Mouse (Mus musculus): Measurements from ENCODE around the gene Pdia2.

DNA sequence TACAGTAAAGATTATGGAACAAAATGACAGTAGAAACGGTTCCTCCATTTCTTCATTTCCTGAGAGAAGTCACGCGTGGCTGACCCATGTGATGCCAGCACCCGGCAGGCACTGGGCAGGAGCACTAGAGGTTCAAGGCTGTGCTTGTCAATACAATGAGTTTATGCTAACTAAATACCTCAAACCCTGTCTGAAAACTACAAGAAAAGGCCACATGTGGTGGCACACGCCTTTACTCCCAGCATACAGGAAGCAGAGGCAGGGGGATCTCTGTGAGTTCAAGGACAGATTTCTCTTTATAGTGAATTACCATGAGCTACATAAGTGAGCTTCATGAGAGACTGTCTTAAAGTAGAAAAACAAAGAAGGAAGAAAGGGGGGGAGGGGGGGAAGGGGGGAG is 32.3 kb upstream of the Pdia2 start:
- TF ChIP-seq GATA1 (IDR thresholded peaks at IDR 0.05; ENCODE audit: low read length) (no peak), TAL1 (IDR thresholded peaks at IDR 0.05; ENCODE audit: low read length) (no peak)

Data from erythroblast, embryonic 14.5 days (primary cell).